Mouse (Mus musculus): ENCODE data around the gene Samd4b. TPM values are rescaled to one million over a fixed set of nuclear protein-coding genes. Genes with fewer than 3 reads are reported as not detected.
"Not testable (repeated sequence)": the region's sequence is repeated elsewhere in the genome, so short reads cannot be mapped to it uniquely, and the experiment has no call there.

Gene Samd4b
- polyA plus RNA-seq (2015; fragmentation: Nextera tagmentation; extraction: Ambion mirVana): 18.9 and 19.5 TPM in 2 replicates

DNA sequence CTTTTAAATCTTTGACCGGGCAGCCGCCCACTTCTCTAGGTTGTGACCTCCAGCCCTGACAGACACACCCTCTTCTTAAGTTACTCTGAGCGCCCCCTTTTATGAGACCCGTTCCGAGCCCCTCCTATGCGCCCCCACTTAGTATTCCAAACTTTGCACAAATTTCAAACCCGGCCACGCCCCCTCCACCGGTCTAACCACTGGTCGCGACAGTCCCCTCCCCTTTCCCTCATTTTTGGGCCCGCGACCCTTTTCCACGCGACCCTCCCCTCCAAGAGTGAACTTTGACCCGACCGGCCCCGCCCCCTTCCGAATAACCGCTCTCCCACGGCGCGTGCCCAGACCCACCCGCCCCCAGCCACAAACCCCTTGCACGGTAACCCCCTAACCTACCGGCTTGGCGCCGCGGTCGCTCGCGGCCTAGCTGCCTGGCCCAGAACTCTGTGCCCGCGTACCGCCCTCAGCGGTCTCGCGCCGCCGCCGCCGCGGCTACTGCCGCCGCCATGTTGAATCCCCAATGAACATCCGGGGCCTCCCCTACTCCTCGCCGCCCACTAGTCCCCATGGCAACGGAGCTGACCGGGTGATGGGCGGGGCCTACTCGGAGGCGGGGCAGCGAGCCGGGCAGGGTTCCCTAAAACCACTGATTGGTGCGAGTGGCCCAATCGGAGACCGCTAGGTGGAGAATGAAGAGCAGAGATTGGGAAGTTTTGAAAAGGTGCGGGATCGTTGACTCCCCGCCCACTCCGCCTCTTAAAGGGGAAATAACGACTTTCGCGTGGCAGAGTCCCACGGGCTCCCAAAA is at the start of gene Samd4b, which contains the start of gene Pak4:
Gene Samd4b, minus strand, starts transcription at position 503 of the 805 bp plus-strand sequence.
Gene Pak4, minus strand, starts transcription at position 544 of the 805 bp plus-strand sequence.
- under 1% methylated on average over 65 of the region's 66 CpGs for WGBS
- peak; percentile 91 for ATAC-seq
- Histone ChIP-seq H3K27ac (peak within 1 kb of the TSS; percentile 92), H3K36me3 (no peaks in the 10 kb centered on the region), H3K9me3 (no peaks in the 10 kb centered on the region), H3K27me3 (replicated peaks) (no peaks in the 10 kb centered on the region), H3K4me1 (replicated peaks) (peaks cover 43% of the 10 kb centered on the region), H3K4me2 (replicated peaks) (peak within 1 kb of the TSS; percentile 73), H3K9ac (peak within 1 kb of the TSS; percentile 68), H3K4me3 (replicated peaks) (peak within 1 kb of the TSS; percentile 65)

DNA sequence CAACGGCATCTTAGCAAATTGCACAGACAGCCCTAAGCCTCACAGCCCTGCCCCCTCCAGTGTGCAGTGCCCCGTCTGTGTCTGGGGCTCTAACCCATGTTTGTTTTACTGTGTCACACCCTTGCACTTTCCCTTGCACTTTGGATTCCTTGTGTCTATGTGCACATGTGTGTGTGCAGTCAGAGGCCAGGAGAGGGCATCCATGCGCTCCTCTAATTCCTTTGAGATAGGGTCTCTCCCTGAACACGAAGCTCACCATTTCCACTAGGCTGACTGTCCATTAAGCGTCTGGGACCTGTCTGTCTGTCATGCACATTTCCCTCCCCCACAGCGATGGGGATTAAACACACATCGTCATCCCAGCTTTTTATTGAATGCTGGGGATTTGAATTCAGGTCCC is 49.1 kb upstream of the Samd4b start:
- Histone ChIP-seq H3K36me3 (no peaks in the 10 kb centered on the region), H3K9me3 (no peaks in the 10 kb centered on the region), H3K27me3 (replicated peaks) (no peaks in the 10 kb centered on the region), H3K4me3 (replicated peaks) (no peak overlapping the region), H3K27ac (no peak overlapping the region), H3K4me2 (replicated peaks) (no peak overlapping the region), H3K9ac (no peak overlapping the region), H3K4me1 (replicated peaks) (no peaks in the 10 kb centered on the region)
- ATAC-seq: no peak
- 38% methylated on average over 7 of the region's 7 CpGs for WGBS

DNA sequence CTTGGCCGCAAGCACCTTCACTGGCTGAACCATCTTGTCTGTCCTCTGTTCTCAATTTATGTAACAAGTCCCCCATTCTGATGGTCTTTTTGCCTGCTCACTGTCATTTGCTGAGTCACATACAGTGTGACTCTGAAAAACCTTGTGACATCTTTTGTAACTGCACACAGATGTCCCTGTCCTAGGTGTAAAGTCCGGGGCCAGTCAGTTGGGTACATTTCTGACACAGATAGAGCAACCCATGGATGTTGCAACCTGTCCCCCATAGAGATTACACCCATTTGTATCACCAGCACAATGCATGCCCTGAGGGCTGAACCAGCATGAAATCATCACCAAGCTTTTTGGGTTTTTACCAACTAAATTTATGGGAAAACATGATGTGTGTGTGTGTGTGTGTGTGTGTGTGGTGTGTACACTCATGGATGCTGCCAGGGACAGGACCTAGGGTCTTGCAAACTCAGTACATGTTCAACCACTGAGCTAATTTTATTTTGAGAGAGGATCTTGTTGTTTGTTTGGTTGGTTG is 48.1 kb upstream of the Samd4b start:
- no peaks in the 10 kb centered on the region for H3K4me1 ChIP-seq (replicated peaks)
- H3K9ac ChIP-seq: no peak overlapping the region
- no peaks in the 10 kb centered on the region for H3K9me3 ChIP-seq
- no peak overlapping the region for H3K4me3 ChIP-seq (replicated peaks)
- no peaks in the 10 kb centered on the region for H3K27me3 ChIP-seq (replicated peaks)
- H3K27ac ChIP-seq: no peak overlapping the region
- no peak overlapping the region for H3K4me2 ChIP-seq (replicated peaks)
- ATAC-seq: no peak
- H3K36me3 ChIP-seq: no peaks in the 10 kb centered on the region
- WGBS: 86% methylated on average over 2 of the region's 2 CpGs

DNA sequence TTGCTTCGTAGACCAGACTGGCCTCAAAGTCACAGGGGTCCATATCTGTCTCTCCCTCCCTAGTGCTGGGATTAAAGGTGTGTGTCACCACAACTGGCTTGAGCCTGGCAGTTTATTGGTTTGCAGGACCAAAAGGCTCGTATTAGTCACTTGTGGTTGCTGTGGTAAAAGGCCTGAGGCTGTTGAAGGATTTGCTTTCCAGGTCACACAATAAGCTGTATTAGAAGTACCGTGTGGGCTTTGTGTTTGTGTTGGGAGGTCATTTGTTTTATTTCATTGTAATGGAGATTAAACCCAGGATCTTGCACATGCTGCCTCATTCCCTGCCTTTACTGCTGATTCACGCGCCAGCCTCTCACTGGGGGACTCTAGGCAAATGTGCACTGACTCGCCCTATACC is 47.4 kb upstream of the Samd4b start:
- Histone ChIP-seq H3K9ac (no peak overlapping the region), H3K27me3 (replicated peaks) (no peaks in the 10 kb centered on the region), H3K4me2 (replicated peaks) (no peak overlapping the region), H3K4me1 (replicated peaks) (no peaks in the 10 kb centered on the region), H3K27ac (no peak overlapping the region), H3K36me3 (no peaks in the 10 kb centered on the region), H3K4me3 (replicated peaks) (no peak overlapping the region), H3K9me3 (no peaks in the 10 kb centered on the region)
- ATAC-seq: no peak
- WGBS: 74% methylated on average over 6 of the region's 6 CpGs

DNA sequence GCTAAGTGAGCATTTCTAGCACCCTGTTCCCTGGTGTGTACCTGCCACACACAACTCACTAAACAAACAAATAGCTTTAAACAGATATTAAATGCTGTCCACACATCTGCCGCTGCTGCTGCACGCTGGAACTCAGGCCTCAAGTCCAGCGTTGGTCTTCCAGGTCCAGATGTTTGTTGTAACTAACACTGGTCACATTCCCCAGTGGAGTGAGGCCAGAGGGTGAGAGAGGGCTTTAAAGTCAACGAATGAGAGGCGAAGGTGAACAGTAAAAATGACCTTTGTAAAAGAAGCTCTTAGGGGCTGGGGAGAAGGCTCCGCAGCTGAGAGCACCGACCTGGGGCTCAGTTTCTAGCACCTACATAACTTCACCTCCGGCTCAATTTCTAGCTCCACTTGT is 43.6 kb upstream of the Samd4b start:
- Histone ChIP-seq H3K9ac (no peak overlapping the region), H3K4me3 (replicated peaks) (no peak overlapping the region), H3K4me2 (replicated peaks) (no peak overlapping the region), H3K27ac (no peak overlapping the region), H3K9me3 (no peaks in the 10 kb centered on the region), H3K36me3 (no peaks in the 10 kb centered on the region), H3K27me3 (replicated peaks) (no peaks in the 10 kb centered on the region), H3K4me1 (replicated peaks) (no peaks in the 10 kb centered on the region)
- 54% methylated on average over 8 of the region's 8 CpGs for WGBS
- no peak for ATAC-seq

DNA sequence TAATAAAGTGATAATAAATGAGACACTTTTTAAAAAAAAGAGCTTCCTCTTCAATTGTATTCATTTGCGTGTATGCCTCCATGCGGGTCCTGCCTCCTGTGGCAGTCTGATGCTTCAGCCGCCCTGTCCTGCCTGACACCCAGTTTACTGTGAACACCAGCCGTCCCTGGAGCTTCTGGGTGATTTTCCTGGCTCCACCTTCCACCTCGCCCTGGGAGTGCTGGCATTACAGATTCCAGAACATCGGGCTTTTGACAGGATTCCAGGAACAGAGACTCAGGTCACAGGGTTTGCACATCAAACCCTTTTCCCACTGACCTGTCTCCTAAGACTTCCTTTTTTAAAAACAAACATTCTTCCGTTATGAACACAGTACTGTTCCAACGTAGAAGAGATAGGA is 39.6 kb upstream of the Samd4b start:
- H3K4me1 ChIP-seq (replicated peaks): no peaks in the 10 kb centered on the region
- no peak for ATAC-seq
- H3K36me3 ChIP-seq: no peaks in the 10 kb centered on the region
- no peak overlapping the region for H3K4me3 ChIP-seq (replicated peaks)
- H3K27me3 ChIP-seq (replicated peaks): no peaks in the 10 kb centered on the region
- no peaks in the 10 kb centered on the region for H3K9me3 ChIP-seq
- no peak overlapping the region for H3K27ac ChIP-seq
- no peak overlapping the region for H3K9ac ChIP-seq
- WGBS: 9% methylated on average over 8 of the region's 8 CpGs
- H3K4me2 ChIP-seq (replicated peaks): no peak overlapping the region

DNA sequence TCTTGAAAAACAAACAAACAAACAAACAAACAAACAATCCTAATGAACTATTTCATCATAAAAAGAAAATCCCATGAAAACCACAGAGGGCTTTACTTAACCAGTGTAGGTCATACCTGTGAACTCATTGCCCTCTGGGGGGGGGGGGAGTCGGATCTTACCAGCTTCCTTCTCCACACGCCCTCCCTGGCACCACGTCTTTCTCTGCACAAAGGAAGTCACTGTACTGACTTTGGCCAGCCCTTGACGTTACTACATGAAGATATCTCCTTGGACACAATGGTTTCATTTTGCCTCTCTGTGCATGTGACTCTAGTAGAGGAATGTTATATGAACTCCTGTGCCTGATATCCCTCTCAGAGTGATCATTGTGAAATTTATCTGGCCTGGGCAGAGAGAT is 36.2 kb upstream of the Samd4b start:
- Histone ChIP-seq H3K9me3 (no peaks in the 10 kb centered on the region), H3K4me3 (replicated peaks) (no peak overlapping the region), H3K4me2 (replicated peaks) (no peak overlapping the region), H3K27ac (no peak overlapping the region), H3K36me3 (no peaks in the 10 kb centered on the region), H3K4me1 (replicated peaks) (0 out of 2 replicates have a peak, but pooled peaks cover 5% of the 10 kb centered on the region), H3K9ac (no peak overlapping the region), H3K27me3 (replicated peaks) (peaks cover 20% of the 10 kb centered on the region)
- WGBS: 45% methylated on average over 4 of the region's 4 CpGs
- ATAC-seq: no peak

DNA sequence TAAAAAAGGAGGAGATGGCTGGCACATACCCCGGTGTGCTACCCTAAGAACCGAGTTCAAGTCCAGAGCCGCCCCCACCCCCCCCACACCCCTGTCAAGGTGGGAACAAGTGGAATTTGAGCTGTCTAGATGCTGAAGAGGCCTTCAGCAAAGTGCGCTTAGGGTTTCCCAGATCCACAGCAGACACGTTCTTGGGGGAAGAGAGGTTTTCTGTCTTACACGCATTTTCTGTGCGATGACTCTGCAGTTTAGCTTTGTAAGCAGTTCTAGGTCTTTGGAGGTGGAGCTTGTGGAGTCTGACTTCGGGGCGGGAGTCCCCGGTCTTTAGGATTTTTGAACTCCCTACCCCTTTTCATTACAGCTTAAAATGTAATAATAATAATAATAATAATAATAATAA is 33.1 kb upstream of the Samd4b start, which contains the start of gene Acp7:
Gene Acp7, minus strand, starts transcription at position 260 of the 400 bp plus-strand sequence.
- no peak within 1 kb of the TSS for H3K9ac ChIP-seq
- 28% methylated on average over 10 of the region's 10 CpGs for WGBS

DNA sequence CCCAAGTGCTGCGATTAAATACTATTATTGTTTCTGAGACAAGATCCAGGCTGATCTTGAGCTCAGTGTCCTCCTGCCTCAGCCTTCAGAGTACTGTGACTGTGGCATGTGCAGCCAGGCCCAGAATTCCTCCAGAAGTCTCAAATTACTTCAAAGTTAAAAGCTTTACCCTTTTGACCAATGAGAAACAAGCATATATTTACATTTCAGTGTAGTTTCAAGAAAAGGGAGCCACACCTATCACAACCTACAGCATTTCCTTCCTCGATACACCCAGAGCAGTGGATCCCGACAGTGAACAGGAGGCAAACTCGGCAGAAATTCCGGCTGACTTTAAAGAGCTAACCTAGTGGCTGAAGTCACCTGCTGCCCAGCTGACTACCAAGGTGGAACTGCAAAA is 26.8 kb upstream of the Samd4b start:
- Histone ChIP-seq H3K9ac (no peak overlapping the region), H3K9me3 (no peaks in the 10 kb centered on the region), H3K4me3 (replicated peaks) (no peak overlapping the region), H3K27ac (no peak overlapping the region), H3K4me2 (replicated peaks) (no peak overlapping the region), H3K4me1 (replicated peaks) (no peaks in the 10 kb centered on the region), H3K27me3 (replicated peaks) (peaks cover 9% of the 10 kb centered on the region), H3K36me3 (no peaks in the 10 kb centered on the region)
- 58% methylated on average over 5 of the region's 5 CpGs for WGBS
- no peak for ATAC-seq

More for the DNA sequence above, 33.1 kb upstream of the Samd4b start, which contains the start of gene Acp7:
- no peak for ATAC-seq
- Histone ChIP-seq H3K9me3 (no peaks in the 10 kb centered on the region), H3K4me2 (replicated peaks) (peak within 1 kb of the TSS; percentile 57), H3K36me3 (no peaks in the 10 kb centered on the region), H3K27me3 (replicated peaks) (peaks cover 22% of the 10 kb centered on the region), H3K4me3 (replicated peaks) (peak within 1 kb of the TSS; percentile 30), H3K27ac (no peak within 1 kb of the TSS), H3K4me1 (replicated peaks) (0 out of 2 replicates have a peak, but pooled peaks cover 5% of the 10 kb centered on the region)

DNA sequence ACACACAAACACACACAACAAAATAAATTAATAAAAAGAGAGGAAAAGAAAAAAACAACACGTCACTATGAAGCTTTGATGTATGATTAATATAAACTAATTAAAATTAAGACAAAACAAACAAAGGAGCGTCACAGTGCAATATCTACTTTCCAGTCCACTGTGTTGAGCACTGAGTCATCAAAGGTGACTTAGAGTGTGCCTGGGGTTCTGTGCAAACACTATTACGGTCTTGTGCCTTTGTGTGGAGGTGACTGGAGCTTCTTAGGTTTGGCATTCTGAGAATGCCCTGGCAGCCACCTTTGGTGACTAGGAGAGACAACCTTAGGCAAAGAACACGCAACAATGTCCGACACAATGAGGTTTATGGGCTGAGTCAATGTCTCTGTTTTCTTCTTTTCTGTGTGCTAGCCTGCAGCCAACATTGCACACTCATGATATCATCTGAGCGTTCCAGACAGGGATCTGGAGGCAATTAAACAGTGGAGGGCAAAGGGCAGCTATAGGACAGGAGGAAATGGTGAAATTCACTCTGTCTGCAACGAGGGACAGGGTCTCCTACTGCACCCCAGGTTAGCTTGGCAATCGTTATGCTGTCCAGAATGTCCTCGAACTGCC is 21.3 kb upstream of the Samd4b start:
- no peak overlapping the region for H3K4me3 ChIP-seq (replicated peaks)
- ATAC-seq: peak; percentile 78
- H3K4me1 ChIP-seq (replicated peaks): no peaks in the 10 kb centered on the region

DNA sequence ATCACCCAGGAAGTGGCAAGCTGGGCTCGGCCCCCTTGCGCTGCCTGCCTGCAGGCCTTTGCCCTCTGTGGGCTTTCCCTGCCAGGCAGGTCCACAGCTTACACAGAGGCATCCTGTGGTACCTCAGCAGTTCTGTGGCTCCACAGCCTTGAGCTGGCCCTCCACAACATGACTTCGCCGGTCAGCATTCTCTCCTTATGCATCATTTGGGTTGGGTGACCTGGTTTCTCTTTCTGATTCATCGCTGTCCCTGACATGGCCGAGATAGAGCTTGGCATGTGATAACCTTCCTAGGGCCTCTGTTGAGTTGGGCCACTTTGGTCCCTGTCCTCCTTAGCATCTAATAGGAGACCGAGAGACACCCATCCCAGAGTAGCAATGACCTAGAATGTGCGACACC is 8.0 kb upstream of the Samd4b start:
- H3K4me1 ChIP-seq (replicated peaks): no peaks in the 10 kb centered on the region
- 91% methylated on average over 8 of the region's 8 CpGs for WGBS
- no peaks in the 10 kb centered on the region for H3K9me3 ChIP-seq
- no peak overlapping the region for H3K9ac ChIP-seq
- H3K27me3 ChIP-seq (replicated peaks): no peaks in the 10 kb centered on the region
- H3K36me3 ChIP-seq: no peaks in the 10 kb centered on the region
- H3K27ac ChIP-seq: no peak overlapping the region
- no peak for ATAC-seq
- H3K4me3 ChIP-seq (replicated peaks): no peak overlapping the region
- no peak overlapping the region for H3K4me2 ChIP-seq (replicated peaks)

More for the DNA sequence above, 21.3 kb upstream of the Samd4b start:
- H3K9me3 ChIP-seq: no peaks in the 10 kb centered on the region
- H3K4me2 ChIP-seq (replicated peaks): no peak overlapping the region
- 47% methylated on average over 9 of the region's 9 CpGs for WGBS
- no peaks in the 10 kb centered on the region for H3K27me3 ChIP-seq (replicated peaks)
- no peak overlapping the region for H3K27ac ChIP-seq
- no peaks in the 10 kb centered on the region for H3K36me3 ChIP-seq
- H3K9ac ChIP-seq: no peak overlapping the region

DNA sequence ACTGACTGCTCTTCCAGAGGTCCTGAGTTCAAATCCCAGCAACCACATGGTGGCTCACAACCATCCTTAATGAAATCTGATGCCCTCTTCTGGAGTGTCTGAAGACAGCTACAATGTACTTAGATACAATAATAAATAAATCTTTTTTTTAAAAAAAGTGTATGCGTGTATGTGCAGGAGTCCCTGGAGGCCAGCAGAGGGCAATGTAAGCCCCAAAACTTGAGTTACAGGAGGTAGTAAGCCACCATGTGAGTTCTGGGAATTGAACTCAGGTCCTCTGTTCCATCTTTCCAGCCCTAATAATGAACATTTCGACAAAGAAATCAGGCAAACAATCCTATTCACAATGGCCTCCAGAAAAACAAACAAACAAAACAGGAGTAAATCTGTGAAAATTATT is 5.8 kb upstream of the Samd4b start:
- H3K9me3 ChIP-seq; H3K27ac ChIP-seq; H3K9ac ChIP-seq; H3K36me3 ChIP-seq; H3K4me2 ChIP-seq (replicated peaks); H3K27me3 ChIP-seq (replicated peaks); H3K4me3 ChIP-seq (replicated peaks); ATAC-seq; H3K4me1 ChIP-seq (replicated peaks): not testable (repeated sequence)
- WGBS: 76% methylated on average over 2 of the region's 2 CpGs
